Mouse (Mus musculus): ENCODE measurements around the gene Foxa2.
A peak's percentile ranks its signal among the peaks of the same experiment; 100 is the strongest.

- TF ChIP-seq TCF3 (IDR thresholded peaks at IDR 0.05; ENCODE audit: insufficient read length, low read depth) (peak; percentile 56), MAX (IDR thresholded peaks at IDR 0.05; ENCODE audit: low read depth) (no peak), POLR2A (IDR thresholded peaks at IDR 0.05; ENCODE audit: insufficient read length, low read depth) (no peak)
Observed at GRCm38 (mm10) chr2:148091657-148092056, 44.9 kb upstream of the Foxa2 start.
